Mouse (Mus musculus) thymus, adult 18-20 months (tissue): ENCODE measurements at regions not wholly inside any gene's neighbourhood (a gene's known extent, or its start where the extent isn't known, plus 50 kb on each side); places are given as distances from the start of the nearest gene placed in this dataset.

Experiments
- DNase-seq, 2 experiments: peaks; one replicate each; pipeline ENCODE4 v3.0.0; 2022; ENCODE audit warnings: mixed read lengths in 2 of 2

DNA sequence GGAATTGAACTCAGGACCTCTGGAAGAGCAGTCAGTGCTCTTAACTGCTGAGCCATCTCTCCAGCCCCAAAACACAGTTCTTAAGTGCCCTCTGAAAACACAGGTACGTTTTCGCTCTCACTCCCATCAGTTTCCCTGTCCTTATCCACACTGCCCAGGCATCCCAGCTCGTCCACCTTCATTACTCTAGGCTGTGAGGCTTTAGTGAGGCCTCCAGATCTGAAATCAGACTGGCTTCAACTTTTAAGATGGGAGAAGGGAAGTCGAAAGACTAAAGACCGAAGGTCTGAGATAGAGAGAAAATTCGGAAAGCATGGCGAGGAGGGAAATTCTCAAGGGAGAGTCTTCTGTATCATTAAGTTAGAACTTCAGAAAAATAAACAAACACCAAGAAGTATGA lies 54.8 kb upstream of the Tet2 start:
- DNase-seq = no peak

DNA sequence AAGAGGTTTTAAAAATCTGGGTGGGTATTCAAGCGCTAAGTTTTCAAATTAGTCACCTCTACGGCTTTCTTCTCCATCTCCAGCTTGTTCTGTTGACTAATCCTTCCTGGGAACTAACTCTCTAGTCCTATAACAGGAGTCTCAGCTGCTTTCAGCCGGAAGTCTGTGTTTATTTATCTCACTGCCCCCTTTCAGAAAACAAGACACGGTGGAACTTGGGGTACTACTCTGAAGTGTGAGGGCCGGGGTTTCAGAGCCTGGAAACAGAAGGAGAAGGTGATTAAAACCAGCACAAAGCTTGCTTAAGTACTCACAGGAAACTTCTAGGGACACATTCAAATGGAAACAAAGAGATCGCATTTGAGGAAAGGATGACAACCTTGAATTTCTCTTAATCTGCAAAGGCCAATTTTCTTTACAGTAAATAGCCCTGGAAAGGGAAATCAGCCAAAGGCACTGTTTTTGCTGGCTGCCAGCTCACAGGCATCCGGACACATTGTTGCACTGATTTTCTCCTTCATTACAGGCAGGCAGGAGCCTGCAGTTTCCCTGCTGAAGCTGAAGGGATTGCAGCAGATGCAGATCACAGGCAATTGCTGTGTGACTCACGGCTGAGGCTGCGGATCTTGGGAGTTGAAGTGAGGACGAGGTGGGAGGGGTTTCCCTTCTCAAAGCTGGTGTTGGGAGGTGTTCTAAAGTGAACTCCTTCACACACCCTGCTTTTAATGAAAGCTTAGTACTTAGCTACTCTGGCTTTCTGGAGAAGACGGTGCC lies 55.7 kb upstream of the Tet2 start:
- no peak for DNase-seq

DNA sequence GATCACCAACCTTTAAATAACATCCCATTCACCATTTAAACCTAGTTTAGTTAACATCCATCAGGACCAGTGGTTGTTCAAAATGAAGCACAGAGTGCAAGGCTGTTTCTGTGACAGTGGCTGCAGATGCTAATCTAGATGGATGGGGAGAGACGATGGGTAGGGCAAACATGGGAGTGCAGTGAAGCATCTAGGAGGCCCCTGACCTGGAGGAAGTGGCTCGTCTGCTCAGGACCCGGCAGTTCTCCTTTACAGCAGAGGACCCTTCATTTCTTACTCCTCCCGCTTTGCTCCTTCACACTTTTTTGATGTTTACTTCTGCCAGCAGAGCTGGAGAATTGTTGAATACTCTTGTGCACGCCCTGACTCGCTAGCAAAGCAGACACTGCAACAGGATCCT lies 60.5 kb upstream of the Tet2 start:
- DNase-seq = no peak

DNA sequence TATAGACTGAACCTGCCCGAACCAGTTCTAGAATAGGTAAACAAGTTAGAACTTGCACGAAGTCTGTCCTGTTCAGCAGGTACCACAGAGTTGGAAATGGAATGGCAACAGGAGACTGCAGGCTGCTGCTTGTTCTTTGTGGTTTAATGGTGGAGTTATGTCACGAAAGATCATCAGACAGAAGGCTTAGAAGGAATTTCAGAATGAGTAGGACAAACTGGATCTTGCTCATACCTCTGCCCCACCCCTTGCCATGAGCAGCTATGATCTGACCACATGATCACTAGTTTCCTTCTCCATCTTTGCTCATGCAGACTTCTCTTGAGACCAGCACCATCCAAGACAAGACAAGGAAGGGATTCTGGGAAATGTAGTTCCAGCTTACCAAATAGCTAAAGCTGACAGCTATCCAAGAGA lies 63.9 kb upstream of the Tet2 start:
- no peak for DNase-seq

DNA sequence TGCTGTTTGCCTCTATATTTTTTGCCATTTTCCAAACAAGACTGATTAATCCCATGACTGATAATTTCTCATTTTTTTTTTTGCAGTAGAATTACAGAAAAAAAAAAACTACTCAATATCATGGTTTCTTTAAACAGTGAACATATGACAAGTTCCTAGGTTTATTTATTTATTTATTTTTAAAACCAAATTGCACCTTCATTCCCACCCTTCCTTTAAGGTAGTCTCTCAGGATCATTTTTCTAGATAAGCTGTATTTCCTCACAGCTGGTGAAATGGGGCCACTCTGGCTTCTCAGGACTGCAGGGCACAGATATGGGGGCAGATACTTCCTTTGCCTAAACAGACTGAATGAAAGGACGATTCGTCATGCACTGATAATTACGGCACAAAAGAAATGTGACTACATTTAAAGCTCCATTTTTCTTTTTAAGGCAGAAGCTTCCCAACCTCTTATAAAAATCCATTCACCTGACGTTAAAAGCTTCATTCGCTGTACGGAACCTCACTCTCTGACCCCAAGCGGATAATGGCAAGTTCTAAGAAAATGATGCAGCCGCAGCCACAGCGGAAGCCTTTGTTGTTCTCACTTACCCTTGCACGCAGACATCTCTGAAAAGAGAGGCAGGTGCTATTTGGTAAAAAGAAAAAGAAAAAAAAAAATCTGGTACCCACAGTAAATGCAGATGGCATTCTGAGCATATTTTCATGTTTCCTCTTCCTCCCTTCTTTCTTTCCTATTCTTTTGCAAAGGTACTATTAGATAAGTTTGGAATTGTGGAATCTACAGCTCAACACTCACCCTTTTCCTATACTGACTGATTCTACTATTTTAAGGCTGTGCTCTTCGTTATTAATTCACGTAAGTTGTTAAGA lies 69.1 kb upstream of the Tet2 start:
- DNase-seq = peak; percentile 5 to 17

DNA sequence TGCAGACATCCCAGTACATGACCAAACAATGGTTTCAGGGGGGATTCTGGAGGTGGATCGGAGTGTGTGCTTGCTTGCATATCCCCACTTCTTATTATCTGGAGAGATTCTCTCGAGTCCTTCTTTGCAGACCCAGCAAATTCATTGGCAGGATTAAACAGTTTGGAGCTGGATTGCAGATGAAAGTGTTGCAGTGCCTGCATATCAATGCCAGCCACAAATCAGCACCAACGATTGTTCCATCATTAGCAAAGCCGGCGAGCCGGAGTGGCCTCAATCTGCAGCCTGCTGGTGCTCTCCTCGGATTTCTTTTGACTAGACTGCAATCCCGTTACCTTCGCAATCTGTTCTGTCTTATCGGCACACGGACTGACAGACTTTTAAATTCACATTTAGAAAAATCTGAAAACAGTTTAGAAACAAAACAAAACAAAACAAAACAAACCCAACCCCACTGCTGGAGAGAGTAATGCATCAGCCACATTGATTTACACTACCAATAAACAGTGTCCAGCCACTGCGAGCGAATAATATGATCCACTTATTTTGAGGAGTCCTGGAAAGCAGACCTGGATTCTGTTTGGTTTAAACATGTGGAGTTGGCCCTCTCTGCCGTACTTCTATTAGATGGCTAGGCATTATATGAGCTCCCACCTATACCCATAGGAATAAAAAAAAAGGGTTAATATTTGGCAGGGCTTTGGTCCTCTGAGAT lies 69.9 kb upstream of the Tet2 start:
- no peak for DNase-seq

DNA sequence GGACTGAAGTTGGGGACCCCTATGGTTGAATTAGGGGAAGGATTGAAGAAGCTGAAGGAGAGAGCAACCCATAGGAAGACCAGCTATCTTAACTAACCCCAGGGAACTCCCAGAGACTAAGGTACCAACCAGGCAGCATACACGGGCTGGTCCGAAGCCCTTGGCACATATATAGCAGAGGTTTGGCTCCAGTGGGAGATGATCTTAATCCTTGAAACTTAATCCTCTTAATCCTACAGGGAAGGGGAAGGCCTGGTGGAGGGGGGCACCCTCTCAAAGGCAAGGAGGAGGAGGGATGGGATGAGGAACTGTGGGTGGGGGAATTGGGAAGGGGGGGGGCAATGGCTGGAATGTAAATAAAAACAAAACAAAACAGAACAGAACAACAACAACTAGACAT lies 72.1 kb upstream of the Tet2 start:
- DNase-seq = no peak

DNA sequence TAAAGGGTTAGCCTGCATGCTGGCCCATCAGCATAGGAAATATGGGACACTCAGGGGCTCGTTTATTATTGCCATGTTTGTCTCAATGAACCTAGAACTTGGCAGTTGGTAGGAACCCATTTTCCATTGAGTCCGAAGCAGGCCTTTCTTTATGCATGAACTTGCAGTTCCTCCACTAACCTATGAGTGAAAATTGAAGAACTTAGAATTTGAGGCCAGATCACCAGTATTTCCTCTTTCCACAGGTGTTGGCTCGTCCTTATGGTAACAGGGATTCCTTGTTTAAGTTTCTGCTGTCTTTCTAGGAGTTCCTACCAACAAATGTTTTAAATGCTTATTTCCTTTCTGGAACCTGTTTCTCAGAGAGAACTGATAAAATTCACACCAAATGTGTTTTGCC lies 73.6 kb upstream of the Tet2 start:
- DNase-seq = no peak

DNA sequence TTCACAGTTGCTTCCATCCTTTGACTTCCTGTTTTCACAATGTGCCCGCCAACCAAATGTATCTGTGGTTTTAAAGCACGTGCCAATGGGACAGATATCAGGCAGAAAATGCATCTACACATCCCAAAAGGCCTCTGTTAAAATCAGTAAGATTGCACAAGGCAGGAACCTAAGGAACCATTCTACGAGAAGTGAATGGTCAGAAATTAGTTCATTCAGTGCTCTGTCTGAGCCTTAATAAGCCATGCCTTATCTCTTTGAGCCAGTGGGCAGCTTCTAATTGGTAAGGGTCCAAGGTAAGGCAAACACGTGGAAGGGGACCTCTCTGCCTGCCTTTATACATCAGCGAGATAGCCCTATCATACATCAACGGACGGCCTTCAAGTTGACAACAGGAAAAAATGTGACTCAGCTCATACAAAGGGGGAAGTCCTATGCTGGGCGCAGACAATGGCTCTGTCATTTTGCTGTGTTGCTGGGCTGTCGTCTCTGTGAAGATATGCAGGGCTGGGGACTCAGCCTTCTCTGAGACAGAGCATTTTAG lies 78.3 kb upstream of the Tet2 start:
- DNase-seq = no peak

DNA sequence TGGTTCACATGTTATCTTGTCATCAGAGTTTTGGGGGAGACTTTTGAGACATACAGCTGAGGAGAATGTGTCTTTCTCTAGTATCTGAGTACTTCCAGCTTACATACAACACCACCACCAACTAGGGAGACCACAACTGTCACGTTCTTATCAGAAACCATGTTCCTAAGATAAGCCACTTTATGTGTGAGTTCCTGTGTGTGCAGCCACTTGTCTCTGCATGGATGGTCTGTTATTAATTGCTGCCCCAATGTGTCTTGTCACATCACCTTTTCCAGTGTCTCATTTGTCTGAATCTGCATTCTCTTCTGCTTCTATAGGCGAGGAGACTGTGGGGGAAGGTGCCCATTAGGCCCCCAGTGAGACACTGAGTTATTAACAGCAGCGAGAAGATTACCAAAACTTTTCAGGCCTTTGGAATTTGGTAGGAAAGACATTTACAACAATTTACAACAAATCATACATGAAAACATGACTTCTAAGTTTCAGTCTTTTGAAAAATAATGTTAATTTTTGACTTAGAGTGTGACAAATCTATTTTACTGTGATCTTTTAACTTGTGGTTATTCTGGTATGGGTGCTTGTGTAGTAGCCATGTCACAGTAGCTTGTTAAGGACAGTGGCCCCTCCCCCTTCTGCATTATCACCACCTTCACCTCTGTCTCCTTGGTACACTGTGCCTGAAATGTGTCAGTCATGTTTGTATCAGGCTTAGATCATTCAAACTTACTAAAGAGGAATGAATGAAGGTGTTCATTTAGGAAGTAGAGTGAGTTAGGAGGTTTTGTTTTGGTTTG lies 79.3 kb upstream of the Tet2 start:
- no peak for DNase-seq

DNA sequence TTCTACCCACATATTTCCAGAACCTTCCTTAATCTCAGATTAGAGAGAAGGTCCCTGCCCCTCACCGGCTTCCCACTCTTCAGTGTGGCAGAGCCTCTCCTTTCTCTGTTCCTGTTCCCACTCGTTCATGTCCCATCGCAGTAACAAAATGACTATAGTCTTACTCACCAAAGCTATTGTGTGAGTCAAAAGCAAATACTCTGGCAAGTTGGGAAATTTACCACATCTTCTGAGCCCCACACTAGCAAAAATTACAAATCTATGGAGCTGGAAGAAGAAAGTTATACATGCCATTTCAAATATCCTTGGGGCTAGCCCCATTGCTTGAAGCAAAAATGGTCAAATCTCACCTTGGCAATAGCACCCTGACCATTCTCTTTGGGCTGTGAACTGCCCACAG lies 80.1 kb upstream of the Tet2 start:
- DNase-seq = no peak

DNA sequence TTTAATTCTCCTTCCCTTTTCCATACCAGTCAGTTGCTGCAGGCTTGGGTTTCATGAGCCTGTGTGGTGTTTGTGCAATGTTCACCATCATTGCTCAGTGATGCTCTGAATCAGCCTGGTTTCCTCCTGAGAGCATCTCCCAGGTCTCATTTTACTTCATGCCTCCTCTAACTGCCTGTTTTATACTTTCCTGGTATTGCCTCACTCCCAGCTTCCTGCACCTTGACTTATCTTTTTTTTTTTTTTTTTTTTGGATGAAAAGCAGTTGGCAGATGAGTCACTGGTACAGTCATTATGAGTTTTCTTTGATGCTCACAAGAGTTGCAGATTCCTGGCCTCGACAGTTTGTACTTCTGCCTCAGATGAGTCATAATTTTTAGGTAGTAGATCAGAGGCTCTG lies 81.5 kb upstream of the Tet2 start:
- no peak for DNase-seq

DNA sequence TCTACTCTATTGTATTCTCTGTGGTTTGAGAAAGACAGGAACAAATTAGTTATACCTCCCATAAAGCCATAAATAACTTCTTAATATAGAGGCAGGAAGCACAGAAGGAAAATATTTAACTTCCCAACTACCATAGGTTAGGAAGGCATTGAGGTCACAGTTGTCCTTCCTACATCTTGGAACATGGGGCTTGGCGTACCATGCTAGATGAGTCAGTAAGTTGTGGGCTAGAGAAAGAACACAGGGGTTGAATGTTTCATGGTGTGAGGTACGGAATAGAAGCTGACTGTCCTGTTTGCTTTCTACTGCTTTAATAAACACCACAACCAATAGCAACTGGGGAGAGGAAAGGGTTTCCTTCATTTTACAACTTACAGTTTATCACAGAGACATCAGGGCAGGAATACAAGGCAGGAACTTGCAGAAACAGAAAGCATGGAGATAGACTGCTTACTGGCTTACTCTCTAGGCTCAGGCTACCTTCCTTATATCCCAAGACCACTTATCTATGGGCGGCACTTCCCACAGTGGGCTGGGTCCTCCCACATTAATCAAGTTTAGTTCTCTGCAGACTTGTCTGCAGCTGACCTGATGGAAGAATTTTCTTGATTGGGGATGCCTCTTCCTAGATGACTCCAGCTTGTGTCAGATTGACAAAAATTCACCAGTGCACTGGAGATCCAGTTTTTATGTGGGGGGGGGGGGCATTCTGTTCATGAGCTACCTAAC lies 82.3 kb upstream of the Tet2 start:
- DNase-seq = no peak

DNA sequence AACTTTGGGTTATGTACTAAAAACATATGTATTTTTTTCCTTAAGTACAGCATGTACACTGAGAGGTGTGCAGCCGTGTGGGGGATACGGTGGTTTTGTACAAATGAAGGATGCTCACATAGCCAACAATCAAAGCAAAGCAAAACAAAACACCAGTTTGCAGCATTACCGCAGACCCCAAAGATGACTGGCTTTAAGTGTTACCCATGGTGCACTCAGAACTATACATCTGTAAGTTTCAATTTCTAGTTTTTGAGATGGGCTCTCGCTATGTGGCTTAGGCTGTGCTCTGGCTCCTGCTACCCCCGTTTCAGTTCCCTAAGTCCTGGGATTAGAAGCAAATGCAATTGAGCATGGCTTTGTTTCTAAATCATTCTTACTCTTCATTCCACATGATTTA lies 89.4 kb upstream of the Tet2 start:
- DNase-seq = no peak

DNA sequence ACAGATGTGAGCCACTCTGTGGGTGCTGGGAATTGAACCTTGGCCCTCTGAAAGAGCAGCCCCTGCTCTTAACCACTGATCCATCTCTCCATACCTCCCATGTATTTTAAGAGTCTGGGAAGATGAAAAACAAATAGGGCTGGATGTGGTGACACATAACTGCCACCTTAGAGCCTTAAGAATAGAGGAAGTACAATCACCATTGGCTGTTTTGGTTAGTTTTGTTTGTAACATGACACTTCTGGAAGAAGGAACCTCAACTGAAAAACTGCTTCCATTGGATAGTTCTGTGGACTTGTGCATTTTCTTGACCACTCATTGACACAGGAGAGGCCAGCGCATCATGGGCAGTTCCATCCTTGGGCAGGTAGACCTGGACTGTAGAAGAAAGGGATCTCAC lies 100.7 kb upstream of the Tet2 start:
- DNase-seq = no peak

DNA sequence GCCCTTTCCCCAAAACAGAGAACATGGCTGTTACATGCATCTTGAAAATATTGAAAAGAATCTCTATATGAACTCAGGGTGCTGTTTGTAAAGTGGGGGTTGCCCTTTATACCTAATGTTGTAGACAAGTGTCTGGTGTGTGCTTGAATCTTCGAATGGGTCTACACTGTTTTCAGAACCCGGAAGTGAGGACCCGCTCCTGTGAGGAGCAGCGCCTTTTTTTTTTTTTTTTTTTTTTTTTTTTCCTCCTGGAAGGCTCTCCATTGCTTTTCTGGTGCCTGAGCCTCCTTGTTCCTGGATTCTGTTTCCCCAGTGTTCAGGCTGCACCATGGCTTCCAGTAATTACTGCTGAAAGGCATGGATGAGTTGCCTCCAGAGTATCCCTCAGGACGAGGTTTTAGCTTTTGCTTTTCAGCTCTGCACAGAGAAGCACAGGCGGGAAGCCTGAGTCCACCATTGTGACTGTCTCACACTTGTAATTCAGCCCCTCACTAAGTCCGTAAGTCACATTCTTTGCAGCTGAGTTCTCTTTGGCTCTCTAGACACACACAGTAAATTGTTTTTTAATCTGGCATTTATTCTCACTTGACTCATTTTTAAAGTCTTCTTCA lies 101.6 kb upstream of the Tet2 start:
- DNase-seq = no peak

DNA sequence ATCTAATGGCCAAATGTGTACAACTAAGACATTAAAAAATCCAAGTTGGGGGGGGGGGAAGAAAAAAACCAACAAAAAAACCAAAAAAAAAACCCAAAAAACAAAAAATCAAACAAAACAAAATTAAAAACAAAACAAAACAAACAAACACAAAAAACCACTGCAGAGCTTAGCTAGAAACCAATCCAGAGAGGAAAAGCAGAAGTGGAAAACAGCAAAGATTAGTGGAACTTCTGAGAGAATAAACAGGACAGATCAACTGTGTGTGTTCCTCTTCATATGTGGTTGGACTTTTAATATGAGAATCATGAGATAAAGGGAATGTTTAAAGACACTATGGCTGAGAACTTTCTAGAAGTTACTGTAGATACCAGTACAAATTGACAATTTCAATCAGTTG lies 105.1 kb upstream of the Tet2 start:
- DNase-seq = no peak

DNA sequence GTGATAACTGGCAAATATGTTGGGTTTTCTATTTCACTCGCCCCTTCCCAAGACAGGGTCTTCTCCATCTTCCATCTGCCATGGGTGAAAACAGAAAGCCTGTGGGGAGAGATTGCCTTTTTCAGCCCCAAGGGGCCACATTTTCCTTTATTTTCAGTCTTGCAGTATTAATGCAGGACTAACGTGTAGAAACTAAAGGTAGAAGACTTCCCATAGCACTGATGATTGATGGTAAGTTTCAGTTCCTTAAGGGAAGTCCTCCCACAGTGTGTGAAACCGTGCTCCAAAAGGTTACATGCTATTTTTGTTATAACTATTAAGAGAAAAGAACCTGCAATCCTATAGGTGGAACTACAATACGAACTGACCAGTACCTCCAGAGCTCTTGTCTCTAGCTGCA lies 107.1 kb upstream of the Tet2 start:
- DNase-seq = no peak

DNA sequence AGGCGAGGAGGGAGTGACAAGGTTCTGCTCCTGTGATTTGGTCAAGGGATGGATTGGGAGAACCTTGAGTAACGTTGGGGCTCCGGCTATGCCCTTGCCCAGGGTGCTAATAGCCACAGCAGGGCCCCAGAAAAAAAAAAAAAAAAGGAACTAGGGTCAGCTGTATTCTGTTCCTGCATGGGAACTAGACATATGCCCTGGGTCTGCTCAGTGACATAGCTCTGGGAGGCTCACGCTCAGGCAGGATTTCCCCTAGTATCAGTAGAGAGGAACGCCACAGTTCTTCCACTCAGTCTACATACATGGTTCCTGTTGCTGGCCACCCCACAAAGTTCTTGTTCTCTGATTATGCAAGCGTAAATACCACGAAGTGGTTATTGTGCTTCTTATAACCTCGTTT lies 114.8 kb upstream of the Tet2 start:
- no peak for DNase-seq

DNA sequence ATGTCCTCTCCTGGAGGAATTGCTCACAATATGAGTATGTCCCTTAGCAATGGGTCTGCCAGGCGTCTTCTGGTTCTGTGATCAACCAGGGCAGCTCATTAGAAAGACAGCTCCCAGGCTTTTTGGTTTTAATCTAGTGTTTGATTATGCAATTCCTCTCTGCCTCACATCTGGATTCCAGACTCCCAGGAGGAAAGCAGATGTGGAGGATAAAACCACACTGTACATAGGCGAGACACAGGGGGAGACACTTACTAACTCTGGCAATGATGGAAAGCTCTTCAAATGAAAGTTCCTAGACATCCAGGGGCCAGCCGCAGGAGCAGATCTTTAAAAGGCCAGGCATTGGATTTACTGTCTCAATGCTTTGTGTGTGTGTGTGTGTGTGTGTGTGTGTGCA lies 116.4 kb upstream of the Tet2 start:
- no peak for DNase-seq

DNA sequence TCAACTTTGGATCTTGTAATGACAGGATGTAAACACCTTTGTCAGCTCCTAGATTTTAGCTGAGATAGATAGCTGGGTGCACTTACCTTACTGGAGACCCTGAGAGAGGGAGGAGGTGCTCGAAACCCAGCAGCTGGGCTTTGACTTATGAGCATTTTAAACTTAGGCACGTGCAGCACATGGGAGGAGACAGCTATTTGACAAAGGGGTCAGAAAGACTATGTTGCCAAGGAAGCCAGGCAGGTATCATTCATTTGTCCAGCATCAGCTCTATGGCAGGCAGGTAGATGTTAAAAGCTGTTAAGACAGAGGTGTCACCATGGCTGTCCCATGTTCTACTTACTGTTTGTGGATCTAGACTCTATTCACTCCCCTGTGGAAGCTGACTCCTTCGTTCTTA lies 120.0 kb upstream of the Tet2 start:
- DNase-seq = no peak
